Mouse (Mus musculus) heart, adult 10 weeks (tissue): ENCODE data around the gene Hcfc2. TPM values are rescaled to one million over a fixed set of nuclear protein-coding genes. Genes with fewer than 3 reads are reported as not detected.

Source experiments
- polyA plus RNA-seq: library from polyadenylated mRNA; stranded (reverse); fragments of 350-450 nt; fragmentation: Illumina TruSeq; extraction: RNeasy Lipid Tissue Mini Kit (QIAGEN cat#74804); gene quantifications from one replicate; pipeline ENCODE4 v1.2.3, GENCODE M21; 2014; ENCODE audit warnings: low read depth, low replicate concordance

Hcfc2 gene
- polyA plus RNA-seq = 24.9 TPM

DNA sequence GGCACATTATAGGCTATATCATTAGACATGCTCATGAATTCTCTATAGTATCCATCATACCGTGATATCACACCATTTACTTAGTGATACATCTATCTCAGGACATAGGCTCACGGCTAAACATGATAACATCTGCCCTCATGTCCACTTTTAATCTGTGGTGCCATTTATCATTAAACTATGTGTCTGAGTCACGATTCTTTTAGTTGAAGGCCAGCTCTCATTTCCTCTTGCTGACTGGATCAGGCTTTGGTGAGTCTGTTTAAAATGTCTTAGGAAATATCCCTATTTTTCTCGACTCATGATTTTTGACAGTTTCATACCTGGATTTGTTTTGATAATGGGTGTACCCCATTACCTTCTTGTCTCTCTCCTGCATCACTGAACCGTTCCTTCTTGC lies at the start of gene Hcfc2:
TSS of gene Hcfc2 (plus strand) at position 205 of the 400 bp plus-strand sequence.

DNA sequence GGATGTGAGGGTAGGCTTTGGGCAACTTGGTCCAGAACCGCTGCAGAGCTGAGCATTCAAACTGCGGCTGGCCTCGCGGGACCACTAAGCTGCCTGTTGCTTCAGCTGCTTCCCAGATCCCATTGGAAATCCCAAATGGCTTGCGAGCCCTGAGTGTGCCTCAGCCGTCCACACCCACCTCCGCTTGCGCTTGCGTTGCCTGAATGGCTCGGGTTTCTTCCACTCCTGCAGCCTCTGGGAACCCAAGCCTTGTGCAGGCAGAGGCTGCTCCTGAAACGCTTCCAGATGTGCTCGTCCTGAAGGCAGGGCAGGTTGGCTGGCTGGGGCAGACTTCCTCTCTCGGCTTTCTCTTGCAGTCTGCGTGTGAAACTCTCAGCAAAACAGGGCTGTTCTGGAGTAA lies 5.5 kb upstream of the Hcfc2 start, which contains the start of gene Glt8d2:
TSS of gene Glt8d2 (minus strand) at position 157 of the 400 bp plus-strand sequence.

GRCm38 (mm10) chr10:82763840-82764631 lies 68.1 kb downstream of the Hcfc2 start, which contains the start of gene Nfyb:
Nfyb (minus strand) TSS chr10:82764144.

Other genes with a start within 250 kb of the Hcfc2 start
- not detected for gene Gm1553, start 203.5 kb upstream of the Hcfc2 start, polyA plus RNA-seq
- gene 1190007I07Rik, start 72.9 kb upstream of the Hcfc2 start, polyA plus RNA-seq = 41.5 TPM
- 17.2 TPM for gene Tdg, start 66.3 kb upstream of the Hcfc2 start, polyA plus RNA-seq
- gene Glt8d2, start 5.5 kb upstream of the Hcfc2 start, polyA plus RNA-seq = 2.4 TPM
- gene Nfyb, start 68.0 kb downstream of the Hcfc2 start, polyA plus RNA-seq = 13.9 TPM
- gene Txnrd1, start 137.8 kb downstream of the Hcfc2 start, polyA plus RNA-seq = 48.7 TPM
- not detected for gene Eid3, start 170.5 kb downstream of the Hcfc2 start, polyA plus RNA-seq